Mouse (Mus musculus): ENCODE results near the gene Ggta1.

- TF ChIP-seq CTCF (IDR thresholded peaks at IDR 0.05; ENCODE audit: borderline replicate concordance, extremely low read depth, insufficient read depth, insufficient read length) (no peak), POLR2A (IDR thresholded peaks at IDR 0.05; ENCODE audit: borderline replicate concordance, extremely low read depth, insufficient read depth, insufficient read length, poor library complexity, severe bottlenecking) (no peak)
Observed at GRCm38 (mm10) chr2:35508597-35509342, 45.7 kb upstream of the Ggta1 start.

Data from brain, embryonic 14.5 days (tissue).